Mouse (Mus musculus): Measurements from ENCODE around the gene Baz1b. TPM values are rescaled to one million over a fixed set of nuclear protein-coding genes. Genes with fewer than 3 reads are reported as not detected.

Baz1b gene
- polyA plus RNA-seq, 1 experiment from 2014 or later, result 35.3 TPM

GRCm38 (mm10) chr5:135251079-135251454 lies 64.0 kb downstream of the Baz1b start, which contains the start of gene Fzd9:
TSS of gene Fzd9 (minus strand) at chr5:135251230.
- H3K9ac ChIP-seq (ENCODE audit: low read length), result peak within 1 kb of the TSS; percentile 62
- ATAC-seq (ENCODE audit: low read depth), result peak; percentile 95
- H3K4me1 ChIP-seq (replicated peaks; ENCODE audit: control insufficient read depth, insufficient read depth, low read length), result peaks cover 17% of the 10 kb centered on the region
- H3K27ac ChIP-seq (ENCODE audit: low read length), result no peak within 1 kb of the TSS
- H3K4me2 ChIP-seq (ENCODE audit: low read depth, low read length), result peak within 1 kb of the TSS; percentile 99
- WGBS, result 0% methylated on average over 42 of the region's 51 CpGs
- peak within 1 kb of the TSS; percentile 62 for H3K4me3 ChIP-seq (ENCODE audit: low read length)
- peaks cover 6% of the 10 kb centered on the region for H3K36me3 ChIP-seq (ENCODE audit: control insufficient read depth, insufficient read depth, low read length)
- H3K27me3 ChIP-seq (ENCODE audit: control insufficient read depth, insufficient read depth, low read depth, low read length), result peaks cover 18% of the 10 kb centered on the region
- H3K9me3 ChIP-seq (ENCODE audit: control insufficient read depth, low read length), result no peaks in the 10 kb centered on the region; the same call in 1 of the 2 replicates

- Histone ChIP-seq H3K9me3 (ENCODE audit: control insufficient read depth, low read length) (no peaks in the 10 kb centered on the region; the same call in 1 of the 2 replicates), H3K4me3 (ENCODE audit: low read length) (no peak overlapping the region), H3K4me2 (ENCODE audit: low read depth, low read length) (no peak overlapping the region), H3K9ac (ENCODE audit: low read length) (no peak overlapping the region), H3K4me1 (replicated peaks; ENCODE audit: control insufficient read depth, insufficient read depth, low read length) (peaks cover 22% of the 10 kb centered on the region), H3K27ac (ENCODE audit: low read length) (no peak overlapping the region), H3K27me3 (ENCODE audit: control insufficient read depth, insufficient read depth, low read depth, low read length) (peaks cover 18% of the 10 kb centered on the region), H3K36me3 (ENCODE audit: control insufficient read depth, insufficient read depth, low read length) (no peaks in the 10 kb centered on the region)
- no peak for ATAC-seq (ENCODE audit: low read depth)
- 14% methylated on average over 12 of the region's 12 CpGs for WGBS
Measured at GRCm38 (mm10) chr5:135253741-135254401, 66.8 kb downstream of the Baz1b start.

- no peak overlapping the region for H3K4me2 ChIP-seq (ENCODE audit: low read depth, low read length)
- no peak overlapping the region for H3K4me3 ChIP-seq (ENCODE audit: low read length)
- no peaks in the 10 kb centered on the region; the same call in 1 of the 2 replicates for H3K27me3 ChIP-seq (ENCODE audit: control insufficient read depth, insufficient read depth, low read depth, low read length)
- H3K36me3 ChIP-seq (ENCODE audit: control insufficient read depth, insufficient read depth, low read length), result no peaks in the 10 kb centered on the region
- no peak overlapping the region for H3K9ac ChIP-seq (ENCODE audit: low read length)
- peaks cover 13% of the 10 kb centered on the region for H3K4me1 ChIP-seq (replicated peaks; ENCODE audit: control insufficient read depth, insufficient read depth, low read length)
- no peak overlapping the region for H3K27ac ChIP-seq (ENCODE audit: low read length)
- H3K9me3 ChIP-seq (ENCODE audit: control insufficient read depth, low read length), result no peaks in the 10 kb centered on the region; the same call in 1 of the 2 replicates
- 74% methylated on average over 3 of the region's 3 CpGs for WGBS
- ATAC-seq (ENCODE audit: low read depth), result no peak
Measured at GRCm38 (mm10) chr5:135256166-135256565, 69.1 kb downstream of the Baz1b start.

- no peak overlapping the region for H3K27ac ChIP-seq (ENCODE audit: low read length)
- ATAC-seq (ENCODE audit: low read depth), result no peak
- peaks cover 10% of the 10 kb centered on the region for H3K4me1 ChIP-seq (replicated peaks; ENCODE audit: control insufficient read depth, insufficient read depth, low read length)
- WGBS, result 82% methylated on average over 12 of the region's 12 CpGs
- no peaks in the 10 kb centered on the region for H3K27me3 ChIP-seq (ENCODE audit: control insufficient read depth, insufficient read depth, low read depth, low read length)
- no peak overlapping the region for H3K4me2 ChIP-seq (ENCODE audit: low read depth, low read length)
- H3K36me3 ChIP-seq (ENCODE audit: control insufficient read depth, insufficient read depth, low read length), result no peaks in the 10 kb centered on the region
- H3K4me3 ChIP-seq (ENCODE audit: low read length), result no peak overlapping the region
- H3K9ac ChIP-seq (ENCODE audit: low read length), result no peak overlapping the region
- no peaks in the 10 kb centered on the region; the same call in 1 of the 2 replicates for H3K9me3 ChIP-seq (ENCODE audit: control insufficient read depth, low read length)
Measured at GRCm38 (mm10) chr5:135257559-135257958, 70.5 kb downstream of the Baz1b start.

GRCm38 (mm10) chr5:135258280-135259150 lies 71.5 kb downstream of the Baz1b start:
- peak overlapping the region; percentile 51 for H3K4me2 ChIP-seq (ENCODE audit: low read depth, low read length)
- peak overlapping the region; percentile 33 for H3K4me3 ChIP-seq (ENCODE audit: low read length)
- peak overlapping the region; percentile 54 for H3K27ac ChIP-seq (ENCODE audit: low read length)
- ATAC-seq (ENCODE audit: low read depth), result peak; percentile 40
- H3K36me3 ChIP-seq (ENCODE audit: control insufficient read depth, insufficient read depth, low read length), result no peaks in the 10 kb centered on the region
- H3K4me1 ChIP-seq (replicated peaks; ENCODE audit: control insufficient read depth, insufficient read depth, low read length), result peaks cover 11% of the 10 kb centered on the region
- 18% methylated on average over 30 of the region's 30 CpGs for WGBS
- H3K27me3 ChIP-seq (ENCODE audit: control insufficient read depth, insufficient read depth, low read depth, low read length), result no peaks in the 10 kb centered on the region
- peak overlapping the region; percentile 69 for H3K9ac ChIP-seq (ENCODE audit: low read length)
- no peaks in the 10 kb centered on the region; the same call in 1 of the 2 replicates for H3K9me3 ChIP-seq (ENCODE audit: control insufficient read depth, low read length)

- peak; percentile 90 for ATAC-seq (ENCODE audit: low read depth)
- WGBS, result 10% methylated on average over 16 of the region's 17 CpGs
Measured at GRCm38 (mm10) chr5:135263866-135264503, 76.9 kb downstream of the Baz1b start.

GRCm38 (mm10) chr5:135264548-135264947 lies 77.5 kb downstream of the Baz1b start:
- Histone ChIP-seq H3K27me3 (ENCODE audit: control insufficient read depth, insufficient read depth, low read depth, low read length) (no peaks in the 10 kb centered on the region), H3K9me3 (ENCODE audit: control insufficient read depth, low read length) (no peaks in the 10 kb centered on the region), H3K36me3 (ENCODE audit: control insufficient read depth, insufficient read depth, low read length) (no peaks in the 10 kb centered on the region), H3K4me1 (replicated peaks; ENCODE audit: control insufficient read depth, insufficient read depth, low read length) (peaks cover 13% of the 10 kb centered on the region), H3K27ac (ENCODE audit: low read length) (peak overlapping the region; percentile 78), H3K4me2 (ENCODE audit: low read depth, low read length) (peak overlapping the region; percentile 53), H3K9ac (ENCODE audit: low read length) (peak overlapping the region; percentile 62; the same call in 1 of the 2 replicates), H3K4me3 (ENCODE audit: low read length) (peak overlapping the region; percentile 24)
- ATAC-seq (ENCODE audit: low read depth), result peak; percentile 73
- WGBS, result 23% methylated on average over 9 of the region's 9 CpGs

More at GRCm38 (mm10) chr5:135263866-135264503, 76.9 kb downstream of the Baz1b start:
- Histone ChIP-seq H3K4me3 (ENCODE audit: low read length) (peak overlapping the region; percentile 24), H3K36me3 (ENCODE audit: control insufficient read depth, insufficient read depth, low read length) (no peaks in the 10 kb centered on the region), H3K9me3 (ENCODE audit: control insufficient read depth, low read length) (no peaks in the 10 kb centered on the region), H3K9ac (ENCODE audit: low read length) (peak overlapping the region; percentile 62), H3K27me3 (ENCODE audit: control insufficient read depth, insufficient read depth, low read depth, low read length) (no peaks in the 10 kb centered on the region), H3K27ac (ENCODE audit: low read length) (peak overlapping the region; percentile 78), H3K4me2 (ENCODE audit: low read depth, low read length) (peak overlapping the region; percentile 53), H3K4me1 (replicated peaks; ENCODE audit: control insufficient read depth, insufficient read depth, low read length) (peaks cover 13% of the 10 kb centered on the region)

- no peak for ATAC-seq (ENCODE audit: low read depth)
- H3K9ac ChIP-seq (ENCODE audit: low read length), result no peak overlapping the region
- no peak overlapping the region for H3K4me2 ChIP-seq (ENCODE audit: low read depth, low read length)
- 70% methylated on average over 8 of the region's 8 CpGs for WGBS
- peaks cover 6% of the 10 kb centered on the region for H3K4me1 ChIP-seq (replicated peaks; ENCODE audit: control insufficient read depth, insufficient read depth, low read length)
- H3K4me3 ChIP-seq (ENCODE audit: low read length), result no peak overlapping the region
- H3K27me3 ChIP-seq (ENCODE audit: control insufficient read depth, insufficient read depth, low read depth, low read length), result no peaks in the 10 kb centered on the region
- H3K36me3 ChIP-seq (ENCODE audit: control insufficient read depth, insufficient read depth, low read length), result no peaks in the 10 kb centered on the region
- H3K9me3 ChIP-seq (ENCODE audit: control insufficient read depth, low read length), result no peaks in the 10 kb centered on the region
- no peak overlapping the region for H3K27ac ChIP-seq (ENCODE audit: low read length)
Measured at GRCm38 (mm10) chr5:135269451-135269850, 82.4 kb downstream of the Baz1b start.

- 79% methylated on average over 4 of the region's 4 CpGs for WGBS
- H3K27me3 ChIP-seq (ENCODE audit: control insufficient read depth, insufficient read depth, low read depth, low read length), result no peaks in the 10 kb centered on the region
Measured at GRCm38 (mm10) chr5:135270361-135270760, 83.3 kb downstream of the Baz1b start.

More at GRCm38 (mm10) chr5:135270361-135270760, 83.3 kb downstream of the Baz1b start:
- H3K4me1 ChIP-seq (replicated peaks; ENCODE audit: control insufficient read depth, insufficient read depth, low read length), result peaks cover 8% of the 10 kb centered on the region
- ATAC-seq (ENCODE audit: low read depth), result no peak
- H3K4me2 ChIP-seq (ENCODE audit: low read depth, low read length), result no peak overlapping the region
- H3K9ac ChIP-seq (ENCODE audit: low read length), result no peak overlapping the region
- H3K9me3 ChIP-seq (ENCODE audit: control insufficient read depth, low read length), result no peaks in the 10 kb centered on the region
- no peak overlapping the region for H3K4me3 ChIP-seq (ENCODE audit: low read length)
- H3K36me3 ChIP-seq (ENCODE audit: control insufficient read depth, insufficient read depth, low read length), result no peaks in the 10 kb centered on the region
- no peak overlapping the region for H3K27ac ChIP-seq (ENCODE audit: low read length)

All from lung, embryonic 16.5 days (tissue).